Mouse (Mus musculus) heart, embryonic 11.5 days (tissue): ENCODE measurements at regions not wholly inside any gene's neighbourhood (a gene's known extent, or its start where the extent isn't known, plus 50 kb on each side); places are given as distances from the start of the nearest gene placed in this dataset.

Experiments used
- ATAC-seq: fragments of 200-750 bp; cut with Nextera tagmentation; replicated peaks from 2 replicates; pipeline ENCODE4 v1.8.0; 2017; ENCODE audit warnings: moderate library complexity; ENCODE audit not compliant: insufficient number of reproducible peaks, low FRiP score, low TSS enrichment
- H3K27ac ChIP-seq: fragments of 300-500 bp; sonication (generic); 2 replicates; pipeline ENCODE4 v1.5.1; 2014; ENCODE audit warnings: mild to moderate bottlenecking, low read depth, low read length
- H3K27me3 ChIP-seq: fragments of 300-500 bp; sonication (generic); 2 replicates; pipeline ENCODE4 v1.6.1; 2014; ENCODE audit warnings: mild to moderate bottlenecking, low read length, mixed read lengths; ENCODE audit not compliant: control insufficient read depth, insufficient read depth
- H3K36me3 ChIP-seq: fragments of 300-500 bp; sonication (generic); 2 replicates; pipeline ENCODE4 v1.6.1; 2014; ENCODE audit warnings: mild to moderate bottlenecking, low read length, moderate library complexity, mixed read lengths; ENCODE audit not compliant: control insufficient read depth, insufficient read depth
- H3K4me1 ChIP-seq: fragments of 300-500 bp; sonication (generic); 2 replicates; pipeline ENCODE4 v1.6.1; 2014; ENCODE audit warnings: low read length; ENCODE audit not compliant: control insufficient read depth, insufficient read depth
- H3K4me2 ChIP-seq: fragments of 300-500 bp; sonication (generic); 2 replicates; pipeline ENCODE4 v1.6.1; 2014; ENCODE audit warnings: mild to moderate bottlenecking, moderate library complexity
- H3K4me3 ChIP-seq: fragments of 300-500 bp; sonication (generic); 2 replicates; pipeline ENCODE4 v1.5.1; 2014; ENCODE audit warnings: low read depth, low read length
- H3K9ac ChIP-seq: fragments of 300-500 bp; sonication (generic); 2 replicates; pipeline ENCODE4 v1.6.1; 2014; ENCODE audit warnings: mild to moderate bottlenecking, low read depth, low read length, moderate library complexity
- H3K9me3 ChIP-seq: fragments of 300-500 bp; sonication (generic); replicated peaks from 2 replicates; pipeline ENCODE4 v1.6.1; 2016; ENCODE audit warnings: low read length; ENCODE audit not compliant: control insufficient read depth
- whole genome bisulfite sequencing: fragments of 180-500 bp; shearing (Covaris S2); extraction: QIAGEN DNeasy Blood & Tissue Kit; methylation state at CpG from one replicate; pipeline ENCODE4 v1.1.7; 2014; ENCODE audit not compliant: insufficient replicate concordance; 5-methylcytosine and 5-hydroxymethylcytosine counted together

DNA sequence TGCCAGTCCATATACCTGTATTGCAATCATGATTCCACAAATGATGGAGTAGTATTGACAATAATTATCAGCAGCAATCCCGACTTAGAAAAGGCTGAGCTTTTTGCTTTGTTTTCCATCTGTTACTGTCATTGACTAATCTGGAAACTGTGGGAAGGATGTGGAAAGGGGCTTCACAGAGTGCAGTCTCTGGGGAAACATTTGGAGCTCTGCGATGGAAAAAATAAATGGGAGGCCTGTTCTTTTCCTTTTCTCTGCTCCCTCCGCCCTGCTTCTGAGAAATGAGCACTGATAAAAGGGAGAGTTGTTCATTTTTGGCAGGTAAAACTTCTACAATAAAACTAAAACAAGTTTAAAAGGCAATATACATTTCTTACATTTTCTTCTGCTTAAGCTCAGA lies 58.3 kb upstream of the Mast4 start:
- H3K4me1 ChIP-seq = no peaks in the 10 kb centered on the region
- H3K9ac ChIP-seq = no peak overlapping the region
- 68% methylated on average over 3 of the region's 3 CpGs for WGBS
- ATAC-seq = no peak
- H3K9me3 ChIP-seq = no peaks in the 10 kb centered on the region
- H3K27me3 ChIP-seq = no peaks in the 10 kb centered on the region
- no peak overlapping the region for H3K4me2 ChIP-seq
- no peak overlapping the region for H3K4me3 ChIP-seq
- H3K27ac ChIP-seq = no peak overlapping the region
- H3K36me3 ChIP-seq = no peaks in the 10 kb centered on the region

DNA sequence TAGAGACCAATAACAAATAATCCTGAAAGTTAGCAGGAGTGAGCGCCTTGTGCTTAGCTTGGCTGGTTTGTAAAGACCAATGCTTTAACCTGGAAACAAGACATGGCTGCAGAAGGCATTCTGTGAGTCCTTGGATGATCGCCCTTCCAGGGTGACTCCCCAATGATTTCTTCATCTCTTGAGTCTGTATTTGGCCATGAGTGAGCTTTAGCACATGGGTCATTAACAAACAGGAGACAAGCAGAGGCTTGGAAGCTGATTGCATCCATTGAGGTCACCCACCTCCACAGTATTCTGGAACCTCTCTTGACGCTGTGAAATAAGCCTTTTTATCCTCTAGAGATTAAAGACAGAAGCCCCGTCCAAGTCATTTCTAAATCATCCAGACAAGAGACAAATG lies 57.1 kb upstream of the Mast4 start:
- Histone ChIP-seq H3K27ac (no peak overlapping the region), H3K4me3 (no peak overlapping the region), H3K36me3 (no peaks in the 10 kb centered on the region), H3K27me3 (no peaks in the 10 kb centered on the region), H3K9me3 (no peaks in the 10 kb centered on the region), H3K9ac (no peak overlapping the region), H3K4me1 (no peaks in the 10 kb centered on the region), H3K4me2 (no peak overlapping the region)
- no peak for ATAC-seq
- WGBS = 81% methylated on average over 4 of the region's 4 CpGs

GRCm38 (mm10) chr13:103390991-103391390 lies 56.7 kb upstream of the Mast4 start:
- Histone ChIP-seq H3K4me2 (no peak overlapping the region), H3K27ac (no peak overlapping the region), H3K9ac (no peak overlapping the region), H3K9me3 (no peaks in the 10 kb centered on the region), H3K4me3 (no peak overlapping the region), H3K4me1 (no peaks in the 10 kb centered on the region), H3K36me3 (no peaks in the 10 kb centered on the region), H3K27me3 (no peaks in the 10 kb centered on the region)
- 89% methylated on average over 3 of the region's 3 CpGs for WGBS
- no peak for ATAC-seq

GRCm38 (mm10) chr13:103386948-103387347 lies 52.7 kb upstream of the Mast4 start:
- Histone ChIP-seq H3K36me3 (no peaks in the 10 kb centered on the region), H3K4me2 (no peak overlapping the region), H3K4me1 (no peaks in the 10 kb centered on the region), H3K9me3 (no peaks in the 10 kb centered on the region), H3K27me3 (no peaks in the 10 kb centered on the region), H3K4me3 (no peak overlapping the region), H3K9ac (no peak overlapping the region), H3K27ac (no peak overlapping the region)
- no peak for ATAC-seq
- WGBS = 89% methylated on average over 5 of the region's 5 CpGs
